Mouse (Mus musculus) myocyte (in vitro differentiated cells): ENCODE measurements around the gene Fbxw20. TPM values are rescaled to one million over a fixed set of nuclear protein-coding genes. Genes with fewer than 3 reads are reported as not detected.

Experiments
- H3K27me3 ChIP-seq: one replicate; pipeline ENCODE4 v1.6.1; 2011; ENCODE audit not compliant: control insufficient read depth, insufficient read depth, insufficient read length
- H3K36me3 ChIP-seq: one replicate; pipeline ENCODE4 v1.6.1; 2011; ENCODE audit not compliant: control insufficient read depth, insufficient read depth
- H3K4me2 ChIP-seq: one replicate; pipeline ENCODE4 v1.6.1; 2011; ENCODE audit warnings: low read depth, control low read depth
- H3K4me3 ChIP-seq: one replicate; pipeline ENCODE4 v1.5.1; 2011; ENCODE audit warnings: mild to moderate bottlenecking, control low read depth, moderate library complexity
- H3K79me2 ChIP-seq: one replicate; pipeline ENCODE4 v1.6.1; 2011; ENCODE audit not compliant: control insufficient read depth, insufficient read depth
- H3ac ChIP-seq: one replicate; pipeline ENCODE4 v1.6.1; 2011; ENCODE audit not compliant: control insufficient read depth, insufficient read length
- CEBPB ChIP-seq: IDR thresholded peaks from 2 replicates; pipeline ENCODE4 v1.6.1; 2011; ENCODE audit warnings: mild to moderate bottlenecking, moderate library complexity; ENCODE audit not compliant: poor library complexity, insufficient read depth, severe bottlenecking
- E2F4 ChIP-seq: IDR thresholded peaks from one replicate; pipeline ENCODE4 v1.6.1; 2011; ENCODE audit warnings: mild to moderate bottlenecking, control low read depth, moderate library complexity; ENCODE audit not compliant: insufficient read depth
- MAX ChIP-seq: IDR thresholded peaks from one replicate; pipeline ENCODE4 v1.6.1; 2011; ENCODE audit warnings: low read depth, mild to moderate bottlenecking, control low read depth
- MYOD1 ChIP-seq, 3 experiments: IDR thresholded peaks; one replicate each; pipeline ENCODE4 v1.6.1; 2011; ENCODE audit warnings: control low read depth in 2 of 3, low read depth in 2 of 3, mild to moderate bottlenecking in 2 of 3, moderate library complexity in 1 of 3; ENCODE audit not compliant: insufficient read length in 2 of 3, control insufficient read depth in 1 of 3
- MYOG ChIP-seq, 3 experiments: IDR thresholded peaks; one replicate each; pipeline ENCODE4 v1.6.1; 2011; ENCODE audit warnings: control low read depth in 2 of 3, low read depth in 2 of 3, mild to moderate bottlenecking in 2 of 3; ENCODE audit not compliant: insufficient read length in 2 of 3, control insufficient read depth in 1 of 3, insufficient read depth in 1 of 3
- POLR2A ChIP-seq: IDR thresholded peaks from one replicate; pipeline ENCODE4 v1.6.1; 2011; ENCODE audit warnings: low read depth, mild to moderate bottlenecking, control low read depth, moderate library complexity; ENCODE audit not compliant: insufficient read length
- POLR2AphosphoS2 ChIP-seq: IDR thresholded peaks from one replicate; pipeline ENCODE4 v1.6.1; 2011; ENCODE audit warnings: low read depth, control low read depth; ENCODE audit not compliant: insufficient read length
- REST ChIP-seq: IDR thresholded peaks from one replicate; pipeline ENCODE4 v1.6.1; 2011; ENCODE audit warnings: mild to moderate bottlenecking, control low read depth, moderate library complexity; ENCODE audit not compliant: insufficient read depth, insufficient read length
- SRF ChIP-seq: IDR thresholded peaks from one replicate; pipeline ENCODE4 v1.6.1; 2011; ENCODE audit warnings: low read depth; ENCODE audit not compliant: control insufficient read depth, insufficient read length
- TCF12 ChIP-seq: IDR thresholded peaks from one replicate; pipeline ENCODE4 v1.6.1; 2011; ENCODE audit warnings: mild to moderate bottlenecking, control low read depth; ENCODE audit not compliant: poor library complexity, insufficient read depth, severe bottlenecking
- TCF3 ChIP-seq: IDR thresholded peaks from one replicate; pipeline ENCODE4 v1.6.1; 2011; ENCODE audit warnings: low read depth, control low read depth; ENCODE audit not compliant: insufficient read length
- USF1 ChIP-seq: IDR thresholded peaks from one replicate; pipeline ENCODE4 v1.6.1; 2011; ENCODE audit warnings: low read depth, mild to moderate bottlenecking, control low read depth, moderate library complexity
- polyA plus RNA-seq: library from polyadenylated mRNA; unstranded; fragments of >200 nt; fragmentation: generic; extraction: Trizol; gene quantifications from one replicate; pipeline ENCODE4 v1.2.1, GENCODE M21; 2012; ENCODE audit warnings: missing spikeins

Gene Fbxw20
- polyA plus RNA-seq, 1 experiment = not detected

DNA sequence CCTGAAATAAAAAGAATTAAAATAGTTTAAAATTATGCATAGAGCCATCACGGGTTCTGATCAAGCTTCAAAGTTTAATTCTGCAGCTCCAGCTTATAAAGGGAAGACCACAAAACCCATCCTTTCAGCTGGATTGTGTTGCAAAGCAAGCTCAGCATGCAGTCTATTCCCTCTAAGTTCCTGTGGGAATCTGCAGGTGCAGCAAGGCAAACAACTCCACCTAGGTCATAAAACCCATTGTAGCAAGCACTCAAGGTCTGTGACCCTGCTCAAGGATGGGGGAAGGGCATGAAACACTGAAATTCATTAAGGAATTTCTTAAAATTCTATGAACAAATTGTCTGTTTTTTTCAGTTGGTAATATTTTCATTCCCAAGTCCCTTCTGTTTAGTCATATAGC lies 57.3 kb downstream of the Fbxw20 start:
- Histone ChIP-seq H3K27me3 (no peaks in the 10 kb centered on the region), H3K79me2 (no peaks in the 10 kb centered on the region), H3K4me2 (no peak overlapping the region), H3ac (no peak overlapping the region), H3K4me3 (no peak overlapping the region), H3K36me3 (no peaks in the 10 kb centered on the region)
- TF ChIP-seq CEBPB = no peak
- TF ChIP-seq REST = no peak
- TF ChIP-seq E2F4 = no peak
- no peak for TF ChIP-seq POLR2AphosphoS2
- no peak for TF ChIP-seq POLR2A
- TF ChIP-seq TCF12 = no peak
- TF ChIP-seq USF1 = no peak
- no peak for TF ChIP-seq TCF3
- no peak for TF ChIP-seq MAX
- TF ChIP-seq SRF = no peak
- no peak for TF ChIP-seq MYOD1 (IDR thresholded peaks at IDR 0.05; ENCODE audit: control insufficient read depth in 1 of 3, insufficient read length in 2 of 3, low read depth in 2 of 3)
- no peak for TF ChIP-seq MYOG (IDR thresholded peaks at IDR 0.05; ENCODE audit: control insufficient read depth in 1 of 3, insufficient read depth in 1 of 3, insufficient read length in 2 of 3, low read depth in 2 of 3)

DNA sequence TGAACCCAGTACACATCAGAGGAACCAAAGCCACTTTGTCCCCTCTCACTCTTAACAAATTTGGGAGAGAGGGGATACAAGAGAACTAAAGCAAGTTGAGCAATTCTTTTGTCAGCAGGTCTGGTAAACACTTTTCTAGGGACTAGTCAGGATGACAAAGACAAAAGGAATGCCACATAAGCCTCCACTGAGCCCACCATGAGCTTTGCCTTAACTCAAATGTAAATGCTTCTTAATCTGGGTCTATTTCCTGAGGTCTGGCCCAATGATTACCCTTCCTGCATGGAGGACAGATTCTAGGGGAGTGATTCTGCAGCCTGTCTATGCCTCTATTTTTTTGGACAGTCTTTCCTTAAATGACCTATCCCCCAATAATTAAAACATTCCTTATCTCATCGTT lies 58.3 kb downstream of the Fbxw20 start:
- Histone ChIP-seq H3ac (no peak overlapping the region), H3K36me3 (no peaks in the 10 kb centered on the region), H3K79me2 (no peaks in the 10 kb centered on the region), H3K27me3 (no peaks in the 10 kb centered on the region), H3K4me3 (no peak overlapping the region), H3K4me2 (no peak overlapping the region)
- TF ChIP-seq MAX (no peak), SRF (no peak), REST (no peak)

Other genes starting within 250 kb of the Fbxw20 start
- gene Ucn2, start 248.7 kb downstream of the Fbxw20 start, polyA plus RNA-seq = 0.17 TPM
- gene Pfkfb4, start 243.0 kb downstream of the Fbxw20 start, polyA plus RNA-seq = 4.4 TPM
- 82.8 TPM for gene Shisa5, start 196.2 kb downstream of the Fbxw20 start, polyA plus RNA-seq
- gene Trex1, start 175.0 kb downstream of the Fbxw20 start, polyA plus RNA-seq = 10.0 TPM
- 9.6 TPM for gene Atrip, start 160.6 kb downstream of the Fbxw20 start, polyA plus RNA-seq
- gene Ccdc51, start 152.3 kb downstream of the Fbxw20 start, polyA plus RNA-seq = 13.8 TPM
- gene Tma7, start 152.2 kb downstream of the Fbxw20 start, polyA plus RNA-seq = 271 TPM
- 6.1 TPM for gene Plxnb1, start 139.4 kb downstream of the Fbxw20 start, polyA plus RNA-seq
- not detected for gene Fbxw21, start 72.7 kb downstream of the Fbxw20 start, polyA plus RNA-seq
- gene Fbxw13, start 38.8 kb downstream of the Fbxw20 start, polyA plus RNA-seq = not detected
- gene Fbxw14, start 52.9 kb upstream of the Fbxw20 start, polyA plus RNA-seq = not detected
- gene Fbxw28, start 104.9 kb upstream of the Fbxw20 start, polyA plus RNA-seq = not detected
- gene Fbxw22, start 169.5 kb upstream of the Fbxw20 start, polyA plus RNA-seq = not detected
- gene Fbxw16, start 214.4 kb upstream of the Fbxw20 start, polyA plus RNA-seq = not detected